Mouse (Mus musculus): ENCODE data around the gene Ajap1. TPM values are rescaled to one million over a fixed set of nuclear protein-coding genes. Genes with fewer than 3 reads are reported as not detected.

Ajap1 gene
- polyA plus RNA-seq, 1 experiment from 2014 or later: 0.20 TPM

DNA sequence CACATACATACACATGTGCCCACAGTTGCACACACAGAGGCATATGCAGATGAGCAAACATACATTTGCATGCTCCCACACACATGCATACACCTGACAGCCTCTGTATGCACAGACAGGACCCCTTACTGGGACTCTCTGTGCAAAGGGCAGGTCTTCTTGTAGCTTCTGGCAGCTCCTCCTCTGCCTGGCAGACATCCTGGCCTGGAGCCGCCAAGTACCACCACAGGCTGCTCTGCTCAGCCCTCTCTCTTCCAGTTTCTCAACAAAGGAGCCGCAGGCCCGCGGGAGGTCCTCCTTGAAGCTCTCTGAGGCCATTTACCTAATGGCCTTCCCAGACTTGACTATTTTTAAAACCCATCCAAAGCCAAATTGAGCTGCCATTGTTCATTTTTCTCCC, 3.3 kb upstream of the Ajap1 start:
- WGBS (ENCODE audit: insufficient replicate concordance): 43% methylated on average over 4 of the region's 4 CpGs
- peaks cover 44% of the 10 kb centered on the region for H3K27me3 ChIP-seq
- no peak overlapping the region for H3K9ac ChIP-seq
- H3K4me2 ChIP-seq: no peak overlapping the region
- no peaks in the 10 kb centered on the region for H3K4me1 ChIP-seq (replicated peaks)
- H3K4me3 ChIP-seq (replicated peaks): no peak overlapping the region
- no peak for ATAC-seq (ENCODE audit: insufficient read depth)
- H3K9me3 ChIP-seq (replicated peaks): no peaks in the 10 kb centered on the region
- H3K27ac ChIP-seq (replicated peaks): no peak overlapping the region
- no peaks in the 10 kb centered on the region for H3K36me3 ChIP-seq (replicated peaks)

GRCm38 (mm10) chr4:153484392-153484791, 1.8 kb upstream of the Ajap1 start:
- Histone ChIP-seq H3K9ac (no peak overlapping the region), H3K9me3 (replicated peaks) (no peaks in the 10 kb centered on the region), H3K27me3 (peaks cover 59% of the 10 kb centered on the region), H3K27ac (replicated peaks) (no peak overlapping the region), H3K4me1 (replicated peaks) (no peaks in the 10 kb centered on the region), H3K4me3 (replicated peaks) (no peak overlapping the region), H3K4me2 (no peak overlapping the region), H3K36me3 (replicated peaks) (no peaks in the 10 kb centered on the region)
- WGBS (ENCODE audit: insufficient replicate concordance): 5% methylated on average over 7 of the region's 7 CpGs
- ATAC-seq (ENCODE audit: insufficient read depth): no peak

DNA sequence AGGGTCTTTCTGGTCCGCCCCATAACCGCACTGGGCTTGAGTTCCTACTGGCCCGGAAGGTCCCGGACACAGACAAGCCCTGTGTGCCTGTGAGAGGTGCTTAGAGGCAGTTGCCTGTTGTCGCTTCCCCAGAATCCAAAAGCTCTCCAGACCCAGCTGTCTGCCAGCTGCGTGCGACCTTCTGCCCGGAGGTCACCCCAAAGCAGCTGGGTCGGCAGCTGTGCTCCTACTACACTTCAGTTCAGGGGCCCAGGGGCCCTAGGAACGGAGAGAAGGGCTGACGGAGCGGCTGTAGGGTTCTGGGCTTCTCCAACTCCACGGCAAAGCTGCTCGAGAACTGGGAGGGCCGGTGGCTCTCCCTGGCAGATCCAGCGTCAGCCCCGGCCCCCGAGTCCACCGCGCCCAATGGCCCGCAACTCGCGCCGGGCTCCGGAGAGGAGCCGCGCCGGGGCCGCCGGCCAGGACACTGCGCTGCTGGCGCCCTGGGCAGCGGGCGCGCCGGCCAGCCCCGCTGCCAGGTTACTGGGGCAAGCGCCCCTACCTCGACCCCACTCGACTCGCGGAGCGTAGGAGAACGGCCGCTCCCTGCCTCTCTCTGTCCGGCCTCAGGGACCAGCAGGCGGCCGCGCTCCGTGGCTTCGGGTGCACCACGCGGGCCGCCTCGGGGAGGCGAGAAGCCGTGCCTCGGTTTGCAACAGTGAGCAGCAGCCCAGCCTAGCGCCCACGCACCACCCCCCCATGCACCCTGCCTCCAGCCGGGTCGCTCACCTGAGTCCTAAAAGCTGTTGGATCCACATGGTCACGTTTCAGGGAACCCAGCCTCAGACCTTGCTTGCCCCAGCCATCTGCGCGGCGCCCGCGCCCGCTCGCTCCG, 1.0 kb downstream of the Ajap1 start:
- Histone ChIP-seq H3K27ac (replicated peaks) (no peak overlapping the region), H3K4me2 (no peak overlapping the region), H3K4me3 (replicated peaks) (no peak overlapping the region), H3K36me3 (replicated peaks) (no peaks in the 10 kb centered on the region), H3K9ac (no peak overlapping the region), H3K9me3 (replicated peaks) (no peaks in the 10 kb centered on the region), H3K4me1 (replicated peaks) (no peaks in the 10 kb centered on the region), H3K27me3 (peaks cover 78% of the 10 kb centered on the region)
- 4% methylated on average over 68 of the region's 71 CpGs for WGBS (ENCODE audit: insufficient replicate concordance)
- ATAC-seq (ENCODE audit: insufficient read depth): no peak

- Histone ChIP-seq H3K27me3 (peaks cover 78% of the 10 kb centered on the region), H3K27ac (replicated peaks) (no peak overlapping the region), H3K4me1 (replicated peaks) (no peaks in the 10 kb centered on the region), H3K4me2 (no peak overlapping the region), H3K36me3 (replicated peaks) (no peaks in the 10 kb centered on the region), H3K9me3 (replicated peaks) (no peaks in the 10 kb centered on the region), H3K4me3 (replicated peaks) (no peak overlapping the region), H3K9ac (no peak overlapping the region)
- no peak for ATAC-seq (ENCODE audit: insufficient read depth)
- WGBS (ENCODE audit: insufficient replicate concordance): 5% methylated on average over 19 of the region's 19 CpGs
Observed at GRCm38 (mm10) chr4:153480551-153481262, 1.9 kb downstream of the Ajap1 start.

- Histone ChIP-seq H3K4me1 (replicated peaks) (no peaks in the 10 kb centered on the region), H3K27ac (replicated peaks) (no peak overlapping the region), H3K9me3 (replicated peaks) (no peaks in the 10 kb centered on the region), H3K36me3 (replicated peaks) (no peaks in the 10 kb centered on the region), H3K9ac (no peak overlapping the region), H3K27me3 (peaks cover 67% of the 10 kb centered on the region), H3K4me2 (no peak overlapping the region), H3K4me3 (replicated peaks) (no peak overlapping the region)
- 31% methylated on average over 8 of the region's 8 CpGs for WGBS (ENCODE audit: insufficient replicate concordance)
- no peak for ATAC-seq (ENCODE audit: insufficient read depth)
Observed at GRCm38 (mm10) chr4:153479144-153479543, 3.5 kb downstream of the Ajap1 start.

DNA sequence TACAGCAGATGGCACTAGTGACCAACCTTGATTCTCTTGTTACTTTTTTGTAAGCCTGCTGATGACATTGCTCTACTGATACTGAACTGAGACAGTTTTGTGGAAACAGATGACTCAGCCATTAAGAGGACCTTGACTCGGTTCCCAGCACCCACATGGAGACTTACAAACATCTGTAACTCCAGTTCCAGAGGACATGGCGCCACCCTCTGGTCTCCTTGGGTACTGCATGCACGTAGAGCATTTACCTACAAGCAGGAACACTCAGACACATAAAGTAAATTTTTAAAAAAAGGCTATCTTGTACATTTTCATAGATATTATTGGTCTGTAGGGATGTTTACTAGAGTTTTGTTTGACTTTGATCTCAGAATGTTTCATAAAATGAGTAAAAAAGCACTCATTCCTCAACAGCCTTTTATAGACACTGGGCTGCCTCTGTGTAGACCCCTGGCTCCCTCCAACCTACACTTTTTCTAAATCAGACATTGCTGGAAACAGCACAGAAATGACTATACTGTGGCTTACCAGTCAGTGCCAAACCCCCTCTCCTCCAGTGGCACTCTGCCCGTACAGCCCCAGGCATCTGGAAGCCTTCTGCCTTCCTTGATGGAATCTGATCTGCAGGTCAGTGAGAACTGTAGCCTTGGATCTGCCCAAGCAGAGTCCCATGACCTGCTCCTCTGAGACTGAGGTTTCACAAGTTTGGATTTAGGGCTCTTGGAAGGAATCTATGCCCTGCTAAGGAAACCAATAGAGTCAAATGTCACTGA, 8.9 kb downstream of the Ajap1 start:
- Histone ChIP-seq H3K27me3 (peaks cover 12% of the 10 kb centered on the region), H3K9me3 (replicated peaks) (0 out of 2 replicates have a peak, but pooled peaks cover 3% of the 10 kb centered on the region), H3K4me2 (no peak overlapping the region), H3K4me3 (replicated peaks) (no peak overlapping the region), H3K4me1 (replicated peaks) (no peaks in the 10 kb centered on the region), H3K9ac (no peak overlapping the region), H3K27ac (replicated peaks) (no peak overlapping the region), H3K36me3 (replicated peaks) (no peaks in the 10 kb centered on the region)
- WGBS (ENCODE audit: insufficient replicate concordance): 43% methylated on average over 4 of the region's 4 CpGs
- ATAC-seq (ENCODE audit: insufficient read depth): no peak

DNA sequence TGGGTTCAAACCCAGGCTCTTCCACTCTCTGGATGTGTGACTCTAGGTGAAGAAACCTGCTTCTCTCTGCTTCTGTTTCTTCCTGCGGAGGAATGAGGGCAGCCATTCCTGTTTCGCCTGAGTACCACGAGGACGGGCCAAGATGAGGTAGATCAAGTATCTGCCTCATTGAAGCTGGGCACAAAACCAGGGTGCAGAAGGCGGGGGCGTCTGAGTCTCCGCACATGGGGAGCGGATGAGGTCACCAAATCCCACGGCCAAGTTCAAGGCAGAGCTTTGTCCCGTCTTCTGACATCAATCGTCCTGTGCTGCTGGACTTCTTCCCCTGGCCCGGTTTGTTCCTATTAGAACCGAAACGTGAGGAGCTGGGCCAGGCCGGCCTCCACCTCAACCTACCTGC, 12.9 kb downstream of the Ajap1 start:
- ATAC-seq (ENCODE audit: insufficient read depth): no peak
- Histone ChIP-seq H3K4me2 (no peak overlapping the region), H3K9me3 (replicated peaks) (0 out of 2 replicates have a peak, but pooled peaks cover 6% of the 10 kb centered on the region), H3K27ac (replicated peaks) (no peak overlapping the region), H3K4me3 (replicated peaks) (no peak overlapping the region), H3K4me1 (replicated peaks) (no peaks in the 10 kb centered on the region), H3K36me3 (replicated peaks) (no peaks in the 10 kb centered on the region), H3K9ac (no peak overlapping the region), H3K27me3 (no peaks in the 10 kb centered on the region)
- WGBS (ENCODE audit: insufficient replicate concordance): 78% methylated on average over 15 of the region's 15 CpGs

DNA sequence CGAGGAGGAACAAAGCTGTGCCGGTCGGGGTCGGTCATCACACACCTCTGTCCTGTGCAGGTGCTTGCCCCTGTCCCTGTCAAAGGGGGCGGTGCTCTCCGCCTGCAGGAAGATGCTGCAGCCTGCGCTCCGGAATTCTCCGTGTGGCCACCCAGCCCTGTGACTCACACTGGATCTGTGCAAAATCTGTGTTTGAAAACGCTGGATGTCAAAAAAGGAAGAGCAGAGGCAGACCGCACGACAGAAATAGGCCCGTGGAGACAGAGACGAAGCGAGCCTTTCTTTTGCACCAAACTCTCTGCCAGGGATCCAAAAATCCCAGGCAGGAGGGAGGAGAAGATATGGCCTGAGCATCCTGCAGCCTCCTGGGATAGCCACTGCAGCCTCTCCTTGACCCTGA, 22.7 kb downstream of the Ajap1 start:
- H3K9me3 ChIP-seq (replicated peaks): no peaks in the 10 kb centered on the region
- H3K27ac ChIP-seq (replicated peaks): no peak overlapping the region
- H3K36me3 ChIP-seq (replicated peaks): no peaks in the 10 kb centered on the region
- H3K4me2 ChIP-seq: no peak overlapping the region
- no peaks in the 10 kb centered on the region for H3K27me3 ChIP-seq
- H3K4me3 ChIP-seq (replicated peaks): no peak overlapping the region
- ATAC-seq (ENCODE audit: insufficient read depth): no peak
- WGBS (ENCODE audit: insufficient replicate concordance): 67% methylated on average over 15 of the region's 15 CpGs
- no peaks in the 10 kb centered on the region for H3K4me1 ChIP-seq (replicated peaks)
- no peak overlapping the region for H3K9ac ChIP-seq

DNA sequence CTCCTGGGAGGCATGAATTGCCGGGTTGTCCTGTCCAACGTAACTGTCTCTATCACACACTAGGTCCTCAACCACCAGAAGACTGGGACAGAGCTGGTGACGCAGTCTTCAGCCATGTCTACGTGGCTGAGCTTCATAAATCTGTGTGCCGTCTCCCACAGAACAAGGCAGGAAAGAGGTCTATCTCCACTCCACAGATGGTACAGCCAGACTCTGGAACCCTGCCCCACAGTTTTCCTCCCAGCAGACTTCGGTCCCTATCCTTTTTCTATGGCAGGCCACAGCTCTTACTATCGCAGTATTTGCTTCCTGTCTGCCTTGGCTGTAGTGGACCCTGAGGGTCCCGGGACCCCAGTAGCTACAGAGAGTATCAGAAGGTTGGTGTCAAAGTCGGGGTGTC, 23.1 kb downstream of the Ajap1 start:
- H3K4me2 ChIP-seq: no peak overlapping the region
- no peak overlapping the region for H3K27ac ChIP-seq (replicated peaks)
- peaks cover 2% of the 10 kb centered on the region; the same call in 1 of the 2 replicates for H3K9me3 ChIP-seq (replicated peaks)
- H3K36me3 ChIP-seq (replicated peaks): no peaks in the 10 kb centered on the region
- H3K4me3 ChIP-seq (replicated peaks): no peak overlapping the region
- WGBS (ENCODE audit: insufficient replicate concordance): 72% methylated on average over 9 of the region's 9 CpGs
- ATAC-seq (ENCODE audit: insufficient read depth): no peak
- no peaks in the 10 kb centered on the region for H3K4me1 ChIP-seq (replicated peaks)
- H3K27me3 ChIP-seq: no peaks in the 10 kb centered on the region
- no peak overlapping the region for H3K9ac ChIP-seq

GRCm38 (mm10) chr4:153458821-153459220, 23.8 kb downstream of the Ajap1 start:
- 79% methylated on average over 15 of the region's 15 CpGs for WGBS (ENCODE audit: insufficient replicate concordance)
- no peaks in the 10 kb centered on the region for H3K4me1 ChIP-seq (replicated peaks)
- no peak overlapping the region for H3K4me3 ChIP-seq (replicated peaks)
- H3K27ac ChIP-seq (replicated peaks): no peak overlapping the region
- H3K27me3 ChIP-seq: no peaks in the 10 kb centered on the region
- no peaks in the 10 kb centered on the region for H3K36me3 ChIP-seq (replicated peaks)
- no peak for ATAC-seq (ENCODE audit: insufficient read depth)
- peaks cover 3% of the 10 kb centered on the region; the same call in 1 of the 2 replicates for H3K9me3 ChIP-seq (replicated peaks)
- no peak overlapping the region for H3K9ac ChIP-seq
- H3K4me2 ChIP-seq: no peak overlapping the region

- H3K27me3 ChIP-seq: no peaks in the 10 kb centered on the region
- H3K4me2 ChIP-seq: no peak overlapping the region
- H3K9me3 ChIP-seq (replicated peaks): peaks cover 3% of the 10 kb centered on the region; the same call in 1 of the 2 replicates
- ATAC-seq (ENCODE audit: insufficient read depth): no peak
- H3K36me3 ChIP-seq (replicated peaks): no peaks in the 10 kb centered on the region
- H3K9ac ChIP-seq: no peak overlapping the region
- no peak overlapping the region for H3K4me3 ChIP-seq (replicated peaks)
- no peak overlapping the region for H3K27ac ChIP-seq (replicated peaks)
- H3K4me1 ChIP-seq (replicated peaks): no peaks in the 10 kb centered on the region
- WGBS (ENCODE audit: insufficient replicate concordance): 72% methylated on average over 7 of the region's 7 CpGs
Observed at GRCm38 (mm10) chr4:153453496-153453895, 29.1 kb downstream of the Ajap1 start.
